Mouse (Mus musculus): ENCODE measurements around the gene Mtf1. TPM values are rescaled to one million over a fixed set of nuclear protein-coding genes. Genes with fewer than 3 reads are reported as not detected.

Gene Mtf1
- total and polyA plus RNA-seq, 2 experiments from 2014 or later = 7.0 to 24.7 TPM

DNA sequence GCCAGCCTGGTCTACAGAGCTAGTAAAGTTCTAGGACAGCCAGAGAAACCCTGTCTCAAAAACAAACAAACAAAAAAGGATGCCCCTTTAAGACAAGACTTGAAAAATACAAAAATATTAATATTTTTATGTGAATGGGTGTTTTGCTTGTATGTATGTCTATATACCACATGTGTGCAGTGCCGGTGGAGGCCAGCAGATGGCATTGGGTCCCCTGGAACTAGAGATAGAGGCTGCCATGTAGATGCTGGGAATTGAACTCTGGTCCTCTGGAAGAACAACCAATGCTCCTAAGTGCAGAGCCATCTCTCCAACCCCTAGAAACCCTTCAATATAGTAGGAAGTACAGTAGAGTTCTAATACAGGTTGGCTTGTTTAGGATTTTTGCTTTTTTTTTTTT lies 39.1 kb downstream of the Mtf1 start:
- peak; percentile 43 for TF ChIP-seq CTCF (IDR thresholded peaks at IDR 0.05)
- no peak for DNase-seq (ENCODE audit: low spot score)
- 100% methylated on average over 1 of the region's 1 CpGs for WGBS
- H3K4me2 ChIP-seq (ENCODE audit: low read depth, low read length, poor library complexity, severe bottlenecking) = no peak overlapping the region
- H3K9ac ChIP-seq (replicated peaks; ENCODE audit: low read length, poor library complexity, severe bottlenecking) = no peak overlapping the region
- ATAC-seq (ENCODE audit: low FRiP score) = no peak
- no peak overlapping the region for H3K4me3 ChIP-seq (ENCODE audit: low read depth, low read length)
- H3K36me3 ChIP-seq (ENCODE audit: insufficient read depth, low read length) = peaks cover 38% of the 10 kb centered on the region
- no peak overlapping the region for H3K27ac ChIP-seq (ENCODE audit: low read depth, low read length)
- H3K9me3 ChIP-seq (ENCODE audit: low read length) = no peaks in the 10 kb centered on the region
- H3K27me3 ChIP-seq (ENCODE audit: insufficient read depth, low read length) = no peaks in the 10 kb centered on the region
- H3K4me1 ChIP-seq (ENCODE audit: insufficient read depth, low read length) = no peaks in the 10 kb centered on the region

DNA sequence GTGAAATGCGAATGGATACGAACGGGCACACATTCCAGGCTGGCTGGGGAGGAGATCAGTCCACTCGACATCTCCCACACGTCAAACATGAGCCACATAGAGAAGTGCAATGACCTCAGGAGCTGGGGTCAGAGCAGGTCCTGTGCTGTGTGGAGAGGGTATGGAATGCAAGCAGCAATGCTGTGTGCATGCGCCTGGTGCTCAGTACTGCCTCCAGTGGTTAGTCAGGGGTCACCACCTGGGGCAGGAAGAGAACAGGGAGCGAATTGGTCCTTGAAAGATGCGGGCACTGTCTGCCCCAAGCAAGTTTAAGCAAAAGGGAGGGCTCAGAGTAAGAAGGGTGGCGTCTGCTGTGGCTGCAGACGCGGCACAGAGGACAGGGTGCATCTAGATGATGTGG lies 41.6 kb downstream of the Mtf1 start:
- Histone ChIP-seq H3K9me3 (ENCODE audit: low read length) (no peaks in the 10 kb centered on the region), H3K9ac (replicated peaks; ENCODE audit: low read length, poor library complexity, severe bottlenecking) (no peak overlapping the region), H3K27ac (ENCODE audit: low read depth, low read length) (no peak overlapping the region), H3K4me3 (ENCODE audit: low read depth, low read length) (no peak overlapping the region), H3K36me3 (ENCODE audit: insufficient read depth, low read length) (peaks cover 27% of the 10 kb centered on the region), H3K4me1 (ENCODE audit: insufficient read depth, low read length) (0 out of 2 replicates have a peak, but pooled peaks cover 2% of the 10 kb centered on the region), H3K4me2 (ENCODE audit: low read depth, low read length, poor library complexity, severe bottlenecking) (no peak overlapping the region), H3K27me3 (ENCODE audit: insufficient read depth, low read length) (no peaks in the 10 kb centered on the region)
- ATAC-seq (ENCODE audit: low FRiP score) (peak; percentile 48; the same call in 1 of the 2 replicates), DNase-seq (ENCODE audit: low spot score) (peak; percentile 30)
- 53% methylated on average over 11 of the region's 11 CpGs for WGBS
- peak; percentile 80 for TF ChIP-seq CTCF (IDR thresholded peaks at IDR 0.05)

DNA sequence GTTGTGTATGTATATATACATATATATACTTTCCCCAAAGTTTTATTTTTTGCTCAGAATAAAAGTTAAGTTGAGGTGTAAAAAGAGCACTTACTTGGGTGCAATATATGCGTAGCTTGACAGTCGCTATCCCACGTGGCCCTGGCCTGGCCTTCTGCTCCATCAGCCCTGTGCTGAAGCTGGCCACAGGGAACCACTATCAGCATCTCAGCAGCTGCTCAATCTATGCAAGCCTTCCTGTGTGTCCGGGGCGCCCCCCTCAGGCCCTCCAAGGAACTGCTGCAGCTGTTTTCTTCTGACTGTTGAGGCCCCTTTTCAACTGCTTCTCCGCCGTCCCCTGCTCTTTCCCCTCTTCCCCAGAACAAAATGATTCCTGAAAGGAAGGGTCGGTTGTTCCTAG lies 45.7 kb downstream of the Mtf1 start:
- peak; percentile 88 for TF ChIP-seq CTCF (IDR thresholded peaks at IDR 0.05)
- DNase-seq (ENCODE audit: low spot score) (peak; percentile 85), ATAC-seq (ENCODE audit: low FRiP score) (no peak)
- peaks cover 13% of the 10 kb centered on the region for H3K4me1 ChIP-seq (ENCODE audit: insufficient read depth, low read length)
- no peak overlapping the region for H3K4me2 ChIP-seq (ENCODE audit: low read depth, low read length, poor library complexity, severe bottlenecking)
- 4% methylated on average over 8 of the region's 8 CpGs for WGBS
- H3K27ac ChIP-seq (ENCODE audit: low read depth, low read length) = no peak overlapping the region; the same call in 1 of the 2 replicates
- H3K4me3 ChIP-seq (ENCODE audit: low read depth, low read length) = no peak overlapping the region
- no peak overlapping the region for H3K9ac ChIP-seq (replicated peaks; ENCODE audit: low read length, poor library complexity, severe bottlenecking)
- peaks cover 12% of the 10 kb centered on the region for H3K36me3 ChIP-seq (ENCODE audit: insufficient read depth, low read length)
- no peaks in the 10 kb centered on the region for H3K9me3 ChIP-seq (ENCODE audit: low read length)
- no peaks in the 10 kb centered on the region for H3K27me3 ChIP-seq (ENCODE audit: insufficient read depth, low read length)

DNA sequence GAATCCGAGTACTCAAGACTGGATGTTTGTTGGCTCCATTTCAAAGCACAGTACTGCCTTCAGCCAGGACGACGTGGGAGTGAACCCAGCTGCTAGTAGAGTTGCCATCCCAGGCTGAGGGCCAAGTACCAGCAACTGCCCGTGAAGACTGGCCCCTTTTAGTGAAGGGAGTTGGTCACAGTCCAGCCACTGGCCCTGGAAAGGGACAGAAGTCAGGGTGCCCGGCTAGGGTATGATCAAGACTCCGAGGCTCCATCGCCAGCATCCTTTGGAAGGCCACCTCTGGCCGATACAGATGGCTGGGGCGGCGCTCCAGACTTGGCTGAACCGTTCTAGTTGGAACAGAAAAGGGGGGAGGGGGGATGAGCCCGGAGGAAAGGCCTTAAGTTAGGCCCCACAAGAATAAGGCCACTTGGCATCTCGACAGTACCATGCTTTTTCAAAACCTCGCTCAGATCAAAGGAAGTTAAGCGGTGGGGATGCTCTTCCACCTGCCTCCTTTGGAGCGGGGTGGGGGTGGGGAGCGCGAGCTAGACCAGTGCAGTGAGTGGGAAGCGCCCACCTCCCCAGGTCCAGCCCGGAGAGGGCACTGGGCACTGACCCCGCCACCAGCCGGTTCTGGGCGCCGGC lies 47.8 kb downstream of the Mtf1 start:
- H3K4me3 ChIP-seq (ENCODE audit: low read depth, low read length) = peak overlapping the region; percentile 92
- WGBS = 2% methylated on average over 24 of the region's 24 CpGs
- TF ChIP-seq CTCF (IDR thresholded peaks at IDR 0.05) = no peak
- peaks cover 13% of the 10 kb centered on the region for H3K4me1 ChIP-seq (ENCODE audit: insufficient read depth, low read length)
- peak overlapping the region; percentile 93 for H3K27ac ChIP-seq (ENCODE audit: low read depth, low read length)
- peaks cover 18% of the 10 kb centered on the region for H3K36me3 ChIP-seq (ENCODE audit: insufficient read depth, low read length)
- peak overlapping the region; percentile 85 for H3K4me2 ChIP-seq (ENCODE audit: low read depth, low read length, poor library complexity, severe bottlenecking)
- no peaks in the 10 kb centered on the region for H3K27me3 ChIP-seq (ENCODE audit: insufficient read depth, low read length)
- H3K9ac ChIP-seq (replicated peaks; ENCODE audit: low read length, poor library complexity, severe bottlenecking) = peak overlapping the region; percentile 87
- ATAC-seq (ENCODE audit: low FRiP score) = peak; percentile 58
- peak; percentile 95 for DNase-seq (ENCODE audit: low spot score)
- H3K9me3 ChIP-seq (ENCODE audit: low read length) = no peaks in the 10 kb centered on the region

DNA sequence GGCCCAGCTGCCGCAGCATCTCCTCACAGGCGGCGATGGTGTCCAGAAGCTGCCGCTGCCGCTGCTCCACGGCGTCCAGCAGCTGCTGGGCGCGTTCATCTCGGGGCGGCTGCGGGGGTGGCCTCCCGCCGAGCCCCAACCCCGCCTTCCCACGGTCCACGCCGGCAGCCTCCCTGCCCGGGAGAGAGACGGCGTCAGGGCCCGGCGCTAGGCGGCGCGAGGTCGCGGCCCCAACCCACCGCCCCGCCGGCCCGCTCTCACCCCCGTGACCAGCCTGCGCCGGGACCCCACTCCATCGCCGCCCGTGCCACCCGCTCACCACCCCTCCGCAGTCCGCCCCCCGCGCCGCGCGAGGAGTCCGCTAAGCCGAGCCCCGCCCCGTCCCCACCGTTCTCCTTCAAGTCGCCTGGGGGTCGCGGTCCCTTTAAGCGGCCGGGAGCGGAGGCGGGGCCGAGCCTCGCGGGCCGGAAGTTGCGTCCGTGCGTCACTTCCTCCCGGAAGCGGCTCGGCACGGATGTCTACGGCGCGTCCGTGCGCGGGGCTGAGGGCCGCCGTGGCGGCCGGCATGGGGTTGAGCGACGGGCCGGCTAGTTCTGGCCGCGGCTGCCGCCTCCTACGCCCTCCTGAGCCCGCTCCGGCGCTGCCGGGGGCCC lies 48.5 kb downstream of the Mtf1 start, which contains the start of gene Yrdc:
Yrdc (plus strand) TSS at position 419 of the 653 bp plus-strand sequence.
- H3K36me3 ChIP-seq (ENCODE audit: insufficient read depth, low read length) = peaks cover 21% of the 10 kb centered on the region
- peak; percentile 91 for ATAC-seq (ENCODE audit: low FRiP score)
- peak; percentile 96 for DNase-seq (ENCODE audit: low spot score)
- H3K9me3 ChIP-seq (ENCODE audit: low read length) = no peaks in the 10 kb centered on the region
- H3K27me3 ChIP-seq (ENCODE audit: insufficient read depth, low read length) = no peaks in the 10 kb centered on the region
- peaks cover 13% of the 10 kb centered on the region for H3K4me1 ChIP-seq (ENCODE audit: insufficient read depth, low read length)
- under 1% methylated on average over 72 of the region's 90 CpGs for WGBS
- peak within 1 kb of the TSS; percentile 93 for H3K27ac ChIP-seq (ENCODE audit: low read depth, low read length)
- peak; percentile 20; the same call in 1 of the 2 replicates for TF ChIP-seq CTCF (IDR thresholded peaks at IDR 0.05)
- H3K4me3 ChIP-seq (ENCODE audit: low read depth, low read length) = peak within 1 kb of the TSS; percentile 92
- peak within 1 kb of the TSS; percentile 87 for H3K9ac ChIP-seq (replicated peaks; ENCODE audit: low read length, poor library complexity, severe bottlenecking)
- peak within 1 kb of the TSS; percentile 85 for H3K4me2 ChIP-seq (ENCODE audit: low read depth, low read length, poor library complexity, severe bottlenecking)
